Mouse (Mus musculus): ENCODE measurements around the gene Gm128.

DNA sequence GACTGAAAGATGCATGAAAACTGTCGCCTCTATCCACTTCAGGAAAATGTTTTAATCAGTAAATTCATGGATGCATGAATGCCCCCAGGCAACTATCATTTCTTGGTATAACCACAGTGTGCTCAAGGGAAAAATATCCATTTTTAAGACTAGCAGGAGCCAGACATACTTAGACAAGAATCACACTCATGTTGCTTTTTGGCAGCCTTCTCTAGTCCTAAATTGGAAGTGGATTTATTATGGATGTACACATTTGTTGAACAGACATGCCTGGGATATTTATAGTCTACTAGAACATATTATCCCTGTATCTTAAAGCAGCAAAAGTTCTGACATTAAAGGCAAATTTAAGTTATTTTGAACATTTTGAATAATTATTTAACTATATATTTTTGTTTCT lies 23.3 kb upstream of the Gm128 start:
- TF ChIP-seq CTCF (IDR thresholded peaks at IDR 0.05) (no peak), EP300 (IDR thresholded peaks at IDR 0.05; ENCODE audit: insufficient read depth, low read depth, low read length) (no peak)

Data from heart, adult 2 months (tissue).